Mouse (Mus musculus) lung, embryonic 14.5 days (tissue): Measurements from ENCODE around the gene Cyp4x1. TPM values are rescaled to one million over a fixed set of nuclear protein-coding genes. Genes with fewer than 3 reads are reported as not detected.
"Not testable (repeated sequence)": the region's sequence is repeated elsewhere in the genome, so short reads cannot be mapped to it uniquely, and the experiment has no call there.

Source experiments
- ATAC-seq: fragments of 200-750 bp; cut with Nextera tagmentation; 2 replicates; pipeline ENCODE4 v1.8.0; 2017; ENCODE audit warnings: mild to moderate bottlenecking, moderate TSS enrichment, moderate library complexity; ENCODE audit not compliant: insufficient read depth
- DNase-seq: peaks from one replicate; pipeline ENCODE4 v3.0.0-alpha.2; 2015
- H3K27ac ChIP-seq: fragments of 300-500 bp; sonication (generic); 2 replicates; pipeline ENCODE4 v1.5.1; 2014; ENCODE audit warnings: low read depth, mild to moderate bottlenecking, moderate library complexity
- H3K27me3 ChIP-seq: fragments of 300-500 bp; sonication (generic); 2 replicates; pipeline ENCODE4 v1.6.1; 2014; ENCODE audit warnings: low read length, control low read depth; ENCODE audit not compliant: insufficient read depth
- H3K36me3 ChIP-seq: fragments of 300-500 bp; sonication (generic); 2 replicates; pipeline ENCODE4 v1.6.1; 2014; ENCODE audit warnings: control low read depth; ENCODE audit not compliant: insufficient read depth
- H3K4me1 ChIP-seq: fragments of 300-500 bp; sonication (generic); 2 replicates; pipeline ENCODE4 v1.6.1; 2014; ENCODE audit warnings: antibody characterized with exemption, control low read depth; ENCODE audit not compliant: insufficient read depth
- H3K4me2 ChIP-seq: fragments of 300-500 bp; sonication (generic); 2 replicates; pipeline ENCODE4 v1.6.1; 2014; ENCODE audit warnings: mild to moderate bottlenecking
- H3K4me3 ChIP-seq: fragments of 300-500 bp; sonication (generic); 2 replicates; pipeline ENCODE4 v1.5.1; 2014; ENCODE audit warnings: low read depth, low read length
- H3K9ac ChIP-seq: fragments of 300-500 bp; sonication (generic); 2 replicates; pipeline ENCODE4 v1.6.1; 2014
- H3K9me3 ChIP-seq: fragments of 300-500 bp; sonication (generic); 2 replicates; pipeline ENCODE4 v1.6.1; 2016; ENCODE audit warnings: low read depth, low read length, control low read depth
- CTCF ChIP-seq: IDR thresholded peaks from 2 replicates; pipeline ENCODE4 v1.5.1; 2016; ENCODE audit warnings: antibody characterized with exemption, low read depth
- WGBS: fragments of 180-500 bp; shearing (Covaris S2); extraction: QIAGEN DNeasy Blood & Tissue Kit; methylation state at CpG from one replicate; pipeline ENCODE4 v1.1.7; 2014; 5-methylcytosine and 5-hydroxymethylcytosine counted together
- polyA plus RNA-seq: library from polyadenylated mRNA; unstranded; fragments of >200 nt; fragmentation: Nextera tagmentation; extraction: Ambion mirVana; gene quantifications from 2 replicates; pipeline ENCODE4 v1.2.1, GENCODE M21; 2014

Gene Cyp4x1
- 0.04 and 0.05 TPM in 2 replicates for polyA plus RNA-seq

- ATAC-seq (no peak), DNase-seq (no peak)
- no peak within 1 kb of the TSS for H3K27ac ChIP-seq
- whole genome bisulfite sequencing, result 2% methylated on average over 29 of the region's 29 CpGs
- no peak within 1 kb of the TSS for H3K4me3 ChIP-seq
- no peaks in the 10 kb centered on the region for H3K9me3 ChIP-seq
- H3K9ac ChIP-seq, result no peak within 1 kb of the TSS
- no peaks in the 10 kb centered on the region for H3K36me3 ChIP-seq
- H3K4me1 ChIP-seq, result no peaks in the 10 kb centered on the region
- peaks cover 21% of the 10 kb centered on the region for H3K27me3 ChIP-seq
- 0 out of 2 replicates have a peak within 1 kb of the TSS, but pooled peaks have one; percentile 12 for H3K4me2 ChIP-seq
- no peak for TF ChIP-seq CTCF
Observed at GRCm38 (mm10) chr4:115133621-115134295, at the start of gene Cyp4x1. Gene Cyp4x1 (minus strand): TSS chr4:115134281.

DNA sequence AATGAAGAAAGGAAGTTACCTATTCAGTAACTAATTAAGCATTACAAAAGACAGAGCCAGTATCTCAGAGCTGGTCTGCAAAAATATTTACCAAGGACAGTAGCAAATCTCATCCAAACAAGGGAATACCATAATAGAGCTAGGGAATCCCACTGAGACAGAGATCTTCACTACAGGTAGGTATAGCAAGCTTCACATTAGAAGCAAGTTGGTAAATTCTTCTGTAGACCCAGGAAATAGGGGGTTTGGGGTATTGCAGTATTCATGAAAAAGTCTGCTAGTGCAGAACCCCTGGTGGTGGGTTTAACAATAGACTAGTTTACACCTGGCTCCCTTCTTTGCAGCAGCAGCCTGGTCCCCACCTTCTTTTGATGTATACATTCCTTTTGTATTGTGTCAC is 42.1 kb upstream of the Cyp4x1 start:
- ATAC-seq, H3K27ac ChIP-seq, H3K9me3 ChIP-seq, H3K4me1 ChIP-seq, H3K9ac ChIP-seq, H3K4me2 ChIP-seq, H3K4me3 ChIP-seq, DNase-seq, H3K27me3 ChIP-seq, H3K36me3 ChIP-seq: not testable (repeated sequence)

DNA sequence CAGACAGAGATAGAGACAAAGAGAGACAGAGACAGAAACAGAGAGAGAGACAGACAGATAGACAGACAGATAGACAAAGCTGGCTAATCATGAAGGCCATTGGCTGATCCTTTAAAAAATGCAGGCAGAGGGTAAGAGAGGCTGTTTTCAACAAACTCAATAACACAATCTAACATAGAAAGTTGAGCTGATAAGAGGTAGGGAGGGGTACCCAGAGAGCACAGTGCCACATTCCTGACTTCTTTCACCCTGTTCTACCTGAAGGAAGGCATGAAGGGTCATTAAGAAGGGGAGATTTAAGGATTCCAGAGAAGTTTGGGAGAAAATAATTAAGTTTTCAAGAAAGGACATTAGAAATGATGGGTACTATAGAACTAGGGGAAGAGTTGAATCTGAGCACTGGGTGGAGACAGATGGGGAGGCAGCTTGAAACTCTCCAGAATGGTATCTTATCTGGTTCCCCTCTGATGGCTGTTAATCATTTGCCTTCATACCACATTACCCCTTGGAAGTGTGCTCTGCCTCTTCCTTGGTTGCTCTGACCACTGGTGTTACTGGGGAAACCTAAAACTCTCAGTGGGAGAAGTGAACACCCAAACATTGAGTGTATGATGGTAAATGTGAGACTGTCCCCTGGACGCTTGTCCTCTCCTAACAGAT is 40.7 kb upstream of the Cyp4x1 start:
- H3K4me3 ChIP-seq, result no peak overlapping the region
- no peak for TF ChIP-seq CTCF
- H3K9ac ChIP-seq, result no peak overlapping the region
- no peak overlapping the region for H3K4me2 ChIP-seq
- H3K27me3 ChIP-seq, result no peaks in the 10 kb centered on the region
- no peak overlapping the region for H3K27ac ChIP-seq
- WGBS, result 50% methylated on average over 1 of the region's 1 CpGs
- no peaks in the 10 kb centered on the region for H3K4me1 ChIP-seq
- H3K36me3 ChIP-seq, result no peaks in the 10 kb centered on the region
- ATAC-seq (no peak), DNase-seq (no peak)
- no peaks in the 10 kb centered on the region for H3K9me3 ChIP-seq

DNA sequence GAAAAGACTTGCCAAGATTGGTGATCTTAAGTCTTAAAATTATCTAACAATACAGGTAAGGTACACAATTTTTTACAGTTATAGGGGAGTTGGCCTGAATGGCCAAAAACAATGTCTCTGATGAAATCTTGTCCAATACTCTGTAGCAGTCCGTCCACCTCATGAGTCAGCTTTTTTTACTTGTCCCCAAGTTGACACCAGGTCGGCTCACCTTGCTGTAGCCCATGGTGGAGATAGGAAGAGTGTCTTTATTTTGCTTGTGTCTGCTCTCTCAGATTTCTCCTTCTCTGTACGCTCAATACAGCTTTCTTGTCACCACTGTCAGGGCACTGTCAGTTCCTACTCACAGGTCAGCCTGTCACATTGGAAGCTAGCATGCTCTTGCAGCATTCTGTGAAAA is 24.9 kb upstream of the Cyp4x1 start:
- H3K27me3 ChIP-seq, H3K4me1 ChIP-seq, H3K9me3 ChIP-seq, H3K4me2 ChIP-seq, H3K9ac ChIP-seq, H3K4me3 ChIP-seq, DNase-seq, H3K36me3 ChIP-seq, H3K27ac ChIP-seq, ATAC-seq: not testable (repeated sequence)
- WGBS, result 78% methylated on average over 3 of the region's 3 CpGs

- Histone ChIP-seq H3K9me3 (no peaks in the 10 kb centered on the region), H3K36me3 (no peaks in the 10 kb centered on the region), H3K4me1 (no peaks in the 10 kb centered on the region), H3K27me3 (no peaks in the 10 kb centered on the region), H3K4me3 (no peak overlapping the region), H3K9ac (no peak overlapping the region), H3K27ac (no peak overlapping the region), H3K4me2 (no peak overlapping the region)
- TF ChIP-seq CTCF, result peak; percentile 22; the same call in 1 of the 2 replicates
- 92% methylated on average over 2 of the region's 2 CpGs for WGBS
- ATAC-seq, result no peak
- DNase-seq, result peak; percentile 11
Observed at GRCm38 (mm10) chr4:115154723-115155122, 20.6 kb upstream of the Cyp4x1 start.

- Histone ChIP-seq H3K36me3 (no peaks in the 10 kb centered on the region), H3K4me3 (no peak overlapping the region), H3K4me2 (no peak overlapping the region), H3K9me3 (no peaks in the 10 kb centered on the region), H3K4me1 (no peaks in the 10 kb centered on the region), H3K9ac (no peak overlapping the region), H3K27ac (no peak overlapping the region), H3K27me3 (peaks cover 21% of the 10 kb centered on the region)
- 20% methylated on average over 7 of the region's 7 CpGs for WGBS
- DNase-seq, result no peak
- no peak for ATAC-seq
- TF ChIP-seq CTCF, result no peak
Observed at GRCm38 (mm10) chr4:115134296-115134630, 182 bp upstream of the Cyp4x1 start.

DNA sequence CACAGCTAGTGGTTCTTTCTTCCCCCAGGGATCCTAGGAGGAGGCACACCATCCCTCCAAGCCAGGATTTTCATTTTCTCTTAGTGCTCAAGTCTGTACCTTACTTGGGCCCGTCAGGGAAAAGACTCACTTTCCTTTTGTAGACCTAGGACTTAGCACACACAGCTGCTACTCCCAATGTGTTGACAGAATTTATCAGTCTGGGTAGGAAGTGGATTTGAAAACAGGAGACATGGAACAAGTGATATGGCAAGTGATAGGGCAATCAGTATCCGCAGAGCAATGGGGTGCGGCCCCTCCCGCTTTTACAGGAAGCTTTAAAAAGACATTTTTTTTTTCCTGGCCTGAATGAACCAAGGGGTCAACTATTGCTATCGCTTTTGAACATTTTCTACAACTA is 996 bp downstream of the Cyp4x1 start:
- no peaks in the 10 kb centered on the region for H3K36me3 ChIP-seq
- no peak overlapping the region for H3K27ac ChIP-seq
- ATAC-seq (no peak), DNase-seq (no peak)
- peaks cover 21% of the 10 kb centered on the region for H3K27me3 ChIP-seq
- H3K4me3 ChIP-seq, result no peak overlapping the region
- H3K9me3 ChIP-seq, result no peaks in the 10 kb centered on the region
- H3K4me2 ChIP-seq, result no peak overlapping the region
- no peaks in the 10 kb centered on the region for H3K4me1 ChIP-seq
- 6% methylated on average over 5 of the region's 5 CpGs for WGBS
- TF ChIP-seq CTCF, result no peak
- H3K9ac ChIP-seq, result no peak overlapping the region
